Mouse (Mus musculus) liver, adult 2 months (tissue): ENCODE results near the gene Palld. TPM values are rescaled to one million over a fixed set of nuclear protein-coding genes. Genes with fewer than 3 reads are reported as not detected.

Source experiments
- DNase-seq: peaks from one replicate; pipeline ENCODE4 v3.0.0-alpha.2; 2011; ENCODE audit warnings: low read depth, low spot score; ENCODE audit errors: extremely low read depth
- H3K27ac ChIP-seq: fragments of 200-500 bp; replicated peaks from 2 replicates; pipeline ENCODE4 v1.5.1; 2012; ENCODE audit warnings: low read depth, mild to moderate bottlenecking, control low read depth, inconsistent platforms, low read length; ENCODE audit not compliant: insufficient read depth
- H3K27me3 ChIP-seq: fragments of 200-500 bp; 2 replicates; pipeline ENCODE4 v1.6.1; 2012; ENCODE audit warnings: mild to moderate bottlenecking, moderate library complexity, low read length, inconsistent platforms; ENCODE audit not compliant: control insufficient read depth, insufficient read depth
- H3K36me3 ChIP-seq: fragments of 200-500 bp; 2 replicates; pipeline ENCODE4 v1.6.1; 2012; ENCODE audit warnings: low read length, inconsistent platforms; ENCODE audit not compliant: control insufficient read depth, insufficient read depth
- H3K4me1 ChIP-seq: fragments of 200-500 bp; 2 replicates; pipeline ENCODE4 v1.6.1; 2011; ENCODE audit warnings: low read length; ENCODE audit not compliant: control insufficient read depth, insufficient read depth
- H3K4me3 ChIP-seq: fragments of 200-500 bp; 2 replicates; pipeline ENCODE4 v1.5.1; 2011; ENCODE audit warnings: low read depth, mild to moderate bottlenecking, control low read depth, low read length, moderate library complexity; ENCODE audit not compliant: insufficient read depth
- H3K79me2 ChIP-seq: fragments of 200-500 bp; 2 replicates; pipeline ENCODE4 v1.6.1; 2012; ENCODE audit warnings: inconsistent platforms, mild to moderate bottlenecking, low read length, moderate library complexity; ENCODE audit not compliant: control insufficient read depth, insufficient read depth
- H3K9ac ChIP-seq: fragments of 200-500 bp; 2 replicates; pipeline ENCODE4 v1.6.1; 2012; ENCODE audit warnings: low read depth, mild to moderate bottlenecking, control low read depth, inconsistent platforms, low read length
- CTCF ChIP-seq: fragments of 200-500 bp; IDR thresholded peaks from 2 replicates; pipeline ENCODE4 v1.5.1; 2011; ENCODE audit warnings: low read depth, low read length, control low read depth
- POLR2A ChIP-seq: fragments of 200-500 bp; IDR thresholded peaks from 2 replicates; pipeline ENCODE4 v1.6.1; 2011; ENCODE audit warnings: low read length, control low read depth; ENCODE audit not compliant: insufficient read depth; ENCODE audit errors: extremely low read depth
- WGBS: fragments of 180-500 bp; shearing (Covaris S2); methylation state at CpG from one replicate; pipeline ENCODE4 v1.1.7; 2018; 5-methylcytosine and 5-hydroxymethylcytosine counted together
- polyA plus RNA-seq: library from polyadenylated mRNA; depleted of rRNA; stranded (reverse); fragments of >200 nt; gene quantifications from 2 replicates; pipeline ENCODE4 v1.2.3, GENCODE M21; 2012
- total RNA-seq: library from RNA; depleted of rRNA; stranded (reverse); fragments of >200 nt; gene quantifications from 2 replicates; pipeline ENCODE4 v1.2.3, GENCODE M21; 2014

Gene Palld
- total and polyA plus RNA-seq, 2 experiments, result 10.1 to 17.8 TPM

- H3K4me1 ChIP-seq, result no peaks in the 10 kb centered on the region
- no peaks in the 10 kb centered on the region for H3K36me3 ChIP-seq
- no peaks in the 10 kb centered on the region for H3K79me2 ChIP-seq
- peak; percentile 63 for DNase-seq
- no peaks in the 10 kb centered on the region for H3K27me3 ChIP-seq
- H3K9ac ChIP-seq, result no peak overlapping the region
- TF ChIP-seq POLR2A (no peak), CTCF (peak; percentile 55)
- no peak overlapping the region for H3K27ac ChIP-seq
- H3K4me3 ChIP-seq, result no peak overlapping the region
Observed at GRCm38 (mm10) chr8:61686340-61686739, 216.2 kb downstream of the Palld start.

- Histone ChIP-seq H3K9ac (no peak overlapping the region), H3K36me3 (no peaks in the 10 kb centered on the region), H3K4me3 (no peak overlapping the region), H3K27ac (no peak overlapping the region), H3K27me3 (no peaks in the 10 kb centered on the region), H3K4me1 (no peaks in the 10 kb centered on the region), H3K79me2 (no peaks in the 10 kb centered on the region)
- WGBS, result 97% methylated on average over 1 of the region's 1 CpGs
- DNase-seq, result no peak
- TF ChIP-seq CTCF (no peak), POLR2A (no peak)
Observed at GRCm38 (mm10) chr8:61685280-61685679, 217.2 kb downstream of the Palld start.

GRCm38 (mm10) chr8:61684280-61684939 lies 218.1 kb downstream of the Palld start:
- H3K4me1 ChIP-seq, result no peaks in the 10 kb centered on the region
- no peaks in the 10 kb centered on the region for H3K79me2 ChIP-seq
- no peak for DNase-seq
- H3K27ac ChIP-seq, result no peak overlapping the region
- no peaks in the 10 kb centered on the region for H3K27me3 ChIP-seq
- TF ChIP-seq CTCF, result no peak
- no peak for TF ChIP-seq POLR2A
- H3K4me3 ChIP-seq, result no peak overlapping the region
- H3K9ac ChIP-seq, result no peak overlapping the region
- H3K36me3 ChIP-seq, result no peaks in the 10 kb centered on the region
- WGBS, result 99% methylated on average over 4 of the region's 4 CpGs

- Histone ChIP-seq H3K79me2 (no peaks in the 10 kb centered on the region), H3K27ac (no peak overlapping the region), H3K4me3 (no peak overlapping the region), H3K4me1 (no peaks in the 10 kb centered on the region), H3K36me3 (no peaks in the 10 kb centered on the region), H3K27me3 (no peaks in the 10 kb centered on the region), H3K9ac (no peak overlapping the region)
- DNase-seq, result no peak
- WGBS, result 56% methylated on average over 2 of the region's 2 CpGs
- TF ChIP-seq POLR2A (no peak), CTCF (no peak)
Observed at GRCm38 (mm10) chr8:61682902-61683301, 219.6 kb downstream of the Palld start.

- H3K4me1 ChIP-seq, result no peaks in the 10 kb centered on the region
- no peak overlapping the region for H3K9ac ChIP-seq
- DNase-seq, result no peak
- no peak overlapping the region for H3K27ac ChIP-seq
- no peaks in the 10 kb centered on the region for H3K27me3 ChIP-seq
- H3K4me3 ChIP-seq, result no peak overlapping the region
- no peaks in the 10 kb centered on the region for H3K36me3 ChIP-seq
- H3K79me2 ChIP-seq, result no peaks in the 10 kb centered on the region
- 79% methylated on average over 3 of the region's 3 CpGs for WGBS
- TF ChIP-seq POLR2A, result no peak
- no peak for TF ChIP-seq CTCF
Observed at GRCm38 (mm10) chr8:61681217-61681616, 221.3 kb downstream of the Palld start.

GRCm38 (mm10) chr8:61677227-61677626 lies 225.3 kb downstream of the Palld start:
- Histone ChIP-seq H3K27ac (no peak overlapping the region), H3K27me3 (no peaks in the 10 kb centered on the region), H3K9ac (no peak overlapping the region), H3K4me1 (no peaks in the 10 kb centered on the region), H3K79me2 (no peaks in the 10 kb centered on the region), H3K36me3 (no peaks in the 10 kb centered on the region), H3K4me3 (no peak overlapping the region)
- 82% methylated on average over 5 of the region's 5 CpGs for WGBS
- TF ChIP-seq POLR2A (no peak), CTCF (no peak)
- DNase-seq, result no peak
